Mouse (Mus musculus) kidney, embryonic 14.5 days (tissue): Measurements from ENCODE around the gene Asap2. TPM values are rescaled to one million over a fixed set of nuclear protein-coding genes. Genes with fewer than 3 reads are reported as not detected.
"Not testable (repeated sequence)": the region's sequence is repeated elsewhere in the genome, so short reads cannot be mapped to it uniquely, and the experiment has no call there.

Experiments
- ATAC-seq: fragments of 200-750 bp; cut with Nextera tagmentation; 2 replicates; pipeline ENCODE4 v1.8.0; 2017; ENCODE audit warnings: moderate number of reproducible peaks, mild to moderate bottlenecking, moderate TSS enrichment, moderate library complexity; ENCODE audit not compliant: low FRiP score, low TSS enrichment
- H3K27ac ChIP-seq: fragments of 300-500 bp; sonication (generic); 2 replicates; pipeline ENCODE4 v1.5.1; 2014; ENCODE audit warnings: low read depth, mild to moderate bottlenecking, low read length, moderate library complexity, mixed read lengths
- H3K27me3 ChIP-seq: fragments of 300-500 bp; sonication (generic); 2 replicates; pipeline ENCODE4 v1.6.1; 2014; ENCODE audit warnings: mild to moderate bottlenecking, low read length; ENCODE audit not compliant: control insufficient read depth, insufficient read depth
- H3K36me3 ChIP-seq: fragments of 300-500 bp; sonication (generic); 2 replicates; pipeline ENCODE4 v1.6.1; 2014; ENCODE audit warnings: low read length, mixed read lengths; ENCODE audit not compliant: control insufficient read depth, insufficient read depth
- H3K4me1 ChIP-seq: fragments of 300-500 bp; sonication (generic); 2 replicates; pipeline ENCODE4 v1.6.1; 2014; ENCODE audit warnings: low read length, mixed read lengths; ENCODE audit not compliant: control insufficient read depth, insufficient read depth
- H3K4me2 ChIP-seq: fragments of 300-500 bp; sonication (generic); replicated peaks from 2 replicates; pipeline ENCODE4 v1.6.1; 2014; ENCODE audit warnings: low read depth, mild to moderate bottlenecking, low read length
- H3K4me3 ChIP-seq: fragments of 300-500 bp; sonication (generic); 2 replicates; pipeline ENCODE4 v1.5.1; 2014; ENCODE audit warnings: mild to moderate bottlenecking, low read length
- H3K9ac ChIP-seq: fragments of 300-500 bp; sonication (generic); 2 replicates; pipeline ENCODE4 v1.6.1; 2014; ENCODE audit warnings: low read depth, mild to moderate bottlenecking, low read length, moderate library complexity
- H3K9me3 ChIP-seq: fragments of 300-500 bp; sonication (generic); 2 replicates; pipeline ENCODE4 v1.6.1; 2016; ENCODE audit warnings: low read length; ENCODE audit not compliant: control insufficient read depth
- WGBS: fragments of 180-500 bp; shearing (Covaris S2); extraction: QIAGEN DNeasy Blood & Tissue Kit; methylation state at CpG from one replicate; pipeline ENCODE4 v1.1.7; 2014; 5-methylcytosine and 5-hydroxymethylcytosine counted together
- polyA plus RNA-seq: library from polyadenylated mRNA; unstranded; fragments of >200 nt; fragmentation: Nextera tagmentation; extraction: Ambion mirVana; gene quantifications from 2 replicates; pipeline ENCODE4 v1.2.1, GENCODE M21; 2014

Asap2 gene
- polyA plus RNA-seq = 10.2 and 15.0 TPM in 2 replicates

- not testable (repeated sequence) for H3K27ac ChIP-seq, H3K4me1 ChIP-seq, H3K9me3 ChIP-seq, H3K27me3 ChIP-seq, H3K36me3 ChIP-seq, ATAC-seq
- under 1% methylated on average over 18 of the region's 38 CpGs for WGBS
- peak within 1 kb of the TSS; percentile 27; the same call in 1 of the 2 replicates for H3K4me2 ChIP-seq
- H3K9ac ChIP-seq = peak within 1 kb of the TSS; percentile 53; the same call in 1 of the 2 replicates
- H3K4me3 ChIP-seq = peak within 1 kb of the TSS; percentile 42
These were observed at the start of gene Asap2 for GRCm38 (mm10) chr12:20990132-20990531. TSS of gene Asap2 (plus strand) at chr12:20990459.

- not testable (repeated sequence) for H3K27ac ChIP-seq, H3K9ac ChIP-seq, H3K4me3 ChIP-seq, H3K4me1 ChIP-seq, H3K36me3 ChIP-seq, H3K27me3 ChIP-seq, H3K9me3 ChIP-seq, H3K4me2 ChIP-seq, ATAC-seq
- 74% methylated on average over 9 of the region's 9 CpGs for WGBS
These were observed 42.9 kb upstream of the Asap2 start for GRCm38 (mm10) chr12:20947051-20947997.

- H3K36me3 ChIP-seq, H3K9me3 ChIP-seq, ATAC-seq, H3K4me1 ChIP-seq, H3K4me2 ChIP-seq, H3K27me3 ChIP-seq, H3K27ac ChIP-seq: not testable (repeated sequence)
- Histone ChIP-seq H3K4me3 (peak overlapping the region; percentile 42), H3K9ac (peak overlapping the region; percentile 53; the same call in 1 of the 2 replicates)
- WGBS = under 1% methylated on average over 48 of the region's 52 CpGs
These were observed 320 bp downstream of the Asap2 start for GRCm38 (mm10) chr12:20990579-20990978.

- H3K27me3 ChIP-seq, H3K4me3 ChIP-seq, H3K4me2 ChIP-seq, H3K9me3 ChIP-seq, H3K9ac ChIP-seq, H3K27ac ChIP-seq, H3K36me3 ChIP-seq, H3K4me1 ChIP-seq, ATAC-seq: not testable (repeated sequence)
- WGBS = 61% methylated on average over 6 of the region's 6 CpGs
These were observed 40.6 kb downstream of the Asap2 start for GRCm38 (mm10) chr12:21030875-21031274.

- 95% methylated on average over 9 of the region's 9 CpGs for WGBS
- H3K4me1 ChIP-seq = not testable (repeated sequence)
These were observed 56.5 kb downstream of the Asap2 start for GRCm38 (mm10) chr12:21046716-21047115.

GRCm38 (mm10) chr12:21075731-21076130 is 85.5 kb downstream of the Asap2 start:
- not testable (repeated sequence) for H3K9ac ChIP-seq, H3K27ac ChIP-seq, H3K4me2 ChIP-seq, H3K4me1 ChIP-seq, H3K4me3 ChIP-seq, H3K9me3 ChIP-seq, H3K27me3 ChIP-seq, H3K36me3 ChIP-seq, ATAC-seq
- 39% methylated on average over 4 of the region's 4 CpGs for WGBS

More at GRCm38 (mm10) chr12:21046716-21047115, 56.5 kb downstream of the Asap2 start:
- H3K36me3 ChIP-seq, H3K4me3 ChIP-seq, H3K9ac ChIP-seq, ATAC-seq, H3K4me2 ChIP-seq, H3K27ac ChIP-seq, H3K9me3 ChIP-seq, H3K27me3 ChIP-seq: not testable (repeated sequence)

GRCm38 (mm10) chr12:21090168-21090567 is 99.9 kb downstream of the Asap2 start:
- WGBS = 22% methylated on average over 1 of the region's 1 CpGs
- not testable (repeated sequence) for H3K27ac ChIP-seq, H3K36me3 ChIP-seq, H3K9me3 ChIP-seq, H3K4me1 ChIP-seq, ATAC-seq, H3K4me3 ChIP-seq, H3K9ac ChIP-seq, H3K4me2 ChIP-seq, H3K27me3 ChIP-seq

GRCm38 (mm10) chr12:21092446-21092845 is 102.2 kb downstream of the Asap2 start:
- H3K4me3 ChIP-seq, ATAC-seq, H3K36me3 ChIP-seq, H3K9me3 ChIP-seq, H3K9ac ChIP-seq, H3K4me1 ChIP-seq, H3K27ac ChIP-seq, H3K27me3 ChIP-seq, H3K4me2 ChIP-seq: not testable (repeated sequence)
- 92% methylated on average over 1 of the region's 1 CpGs for WGBS

GRCm38 (mm10) chr12:21097806-21098325 is 107.6 kb downstream of the Asap2 start:
- not testable (repeated sequence) for H3K9ac ChIP-seq, H3K36me3 ChIP-seq, H3K4me3 ChIP-seq, H3K27me3 ChIP-seq, H3K27ac ChIP-seq, H3K4me1 ChIP-seq, ATAC-seq, H3K4me2 ChIP-seq, H3K9me3 ChIP-seq
- 55% methylated on average over 3 of the region's 3 CpGs for WGBS
